Mouse (Mus musculus) Patski (cell line): Measurements from ENCODE around the gene Dnajb13. TPM values are rescaled to one million over a fixed set of nuclear protein-coding genes. Genes with fewer than 3 reads are reported as not detected.

Experiments used
- ATAC-seq: fragments of 100-300 bp; one replicate; pipeline ENCODE4 v1.8.0; 2021
- CTCF ChIA-PET: fragments of 350-600 bp; sonication (Branson Sonifier 250); formaldehyde crosslinking; loops from one replicate; lab custom pipeline; 2022; ENCODE audit warnings: inconsistent platforms; lab: Charles Lee
- POLR2A ChIA-PET: fragments of 350-600 bp; sonication (Branson Sonifier 250); formaldehyde crosslinking; loops from one replicate; lab custom pipeline; 2022; ENCODE audit warnings: antibody characterized with exemption, inconsistent platforms; lab: Charles Lee
- DNase-seq: peaks from one replicate; pipeline ENCODE4 v3.0.0-alpha.2; 2011; ENCODE audit warnings: low read depth, low spot score
- H3K27me3 ChIP-seq: fragments of 371-371 bp; one replicate; pipeline ENCODE4 v1.5.1; 2021
- CTCF ChIP-seq: fragments of 100-300 bp; IDR thresholded peaks from one replicate; pipeline ENCODE4 v1.5.1; 2021
- in situ Hi-C: fragments of 300-500 bp; cut with MboI; formaldehyde crosslinking; loops from 3 replicates; pipeline ENCODE4 v1.11.1; 2018; ENCODE audit warnings: low pct_unique_long_range_greater_than_20kb, mixed read lengths
- polyA plus RNA-seq: library from polyadenylated mRNA; unstranded; gene quantifications from one replicate; pipeline ENCODE4 v1.2.3, GENCODE M21; 2021

The Dnajb13 gene
- polyA plus RNA-seq, 1 experiment from 2014 or later, result 0.05 TPM

DNA sequence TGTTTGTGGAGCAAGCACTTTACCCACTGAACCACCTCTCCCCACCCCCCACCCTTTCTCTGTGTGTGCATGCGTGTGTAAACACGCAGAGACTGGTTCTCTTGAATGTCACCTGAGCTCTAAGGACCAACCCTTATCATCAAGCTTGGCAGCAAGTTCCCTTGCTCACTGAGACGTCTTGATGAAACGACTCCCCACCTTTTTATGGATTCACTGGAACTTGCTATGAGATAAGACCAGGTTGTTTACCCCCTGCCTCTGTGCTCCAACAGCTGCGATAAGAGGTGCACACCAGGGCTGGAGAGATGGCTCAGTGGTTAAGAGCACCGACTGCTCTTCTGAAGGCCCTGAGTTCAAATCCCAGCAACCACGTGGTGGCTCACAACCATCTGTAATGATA, 5.4 kb upstream of the Dnajb13 start:
- no peak for TF ChIP-seq CTCF
- DNase-seq (no peak), ATAC-seq (no peak)
- peaks cover 3% of the 10 kb centered on the region for H3K27me3 ChIP-seq
- CTCF ChIA-PET, result interaction anchor here (0.8 to 1.7 kb wide), 14 partner anchors 10 to 167 kb away, joined by 3 to 16 read pairs (median 4); no protein-coding TSS in a partner anchor
- POLR2A ChIA-PET, result interaction anchor here (0.6 to 1.2 kb wide), 2 partner anchors 22 to 776 kb away, joined by 3 to 4 read pairs; no protein-coding TSS in a partner anchor
- in situ Hi-C loops, result loop anchor here (10.0 kb wide), 2 partner anchors 115 to 345 kb away; partner anchors contain the start of gene Relt

DNA sequence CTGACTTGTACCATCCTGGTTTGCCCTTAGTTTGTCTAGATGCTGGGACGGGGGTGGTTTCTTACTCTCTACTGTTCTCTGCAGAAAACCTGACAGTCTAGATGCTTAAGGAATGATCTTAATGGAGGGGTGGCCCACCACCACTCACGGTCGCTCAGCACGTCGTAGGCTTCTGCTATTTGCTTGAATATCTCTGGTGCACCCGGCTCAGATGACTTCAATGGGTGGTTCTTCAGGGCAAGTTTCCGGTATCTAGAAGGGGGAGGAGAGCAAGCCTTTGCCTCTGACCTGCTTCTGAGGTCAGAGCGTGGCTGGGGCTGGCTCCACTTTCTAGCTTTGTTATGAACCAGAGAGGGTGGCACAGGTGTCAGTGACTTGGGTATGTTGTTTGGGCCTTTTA, 3.2 kb downstream of the Dnajb13 start:
- POLR2A ChIA-PET, result no interaction called here
- TF ChIP-seq CTCF, result no peak
- H3K27me3 ChIP-seq, result peaks cover 4% of the 10 kb centered on the region
- DNase-seq (no peak), ATAC-seq (no peak)
- in situ Hi-C loops, result no loop called here
- CTCF ChIA-PET, result interaction anchor here (1.0 kb wide), 1 partner anchor 152 kb away, joined by 3 read pairs; no protein-coding TSS in a partner anchor

DNA sequence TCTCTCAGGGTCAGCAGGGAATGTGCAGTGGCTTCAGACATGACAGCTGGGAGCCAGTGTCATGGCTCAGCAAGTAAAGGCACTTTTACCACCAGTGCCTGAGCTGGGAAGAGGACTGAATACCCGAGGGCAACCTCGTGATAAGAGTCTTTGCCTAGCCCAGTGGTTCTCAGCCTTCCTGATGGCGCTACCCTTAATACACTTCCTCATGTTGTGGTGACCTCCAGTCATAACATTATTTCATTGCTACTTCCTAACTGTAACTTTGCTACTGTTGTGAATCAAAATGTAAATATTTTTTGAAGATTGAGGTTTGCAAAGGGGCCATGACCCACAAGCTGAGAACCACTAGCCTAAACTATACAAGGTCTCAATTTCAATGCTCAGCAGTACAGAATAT, 6.1 kb downstream of the Dnajb13 start:
- CTCF ChIA-PET, result no interaction called here

DNA sequence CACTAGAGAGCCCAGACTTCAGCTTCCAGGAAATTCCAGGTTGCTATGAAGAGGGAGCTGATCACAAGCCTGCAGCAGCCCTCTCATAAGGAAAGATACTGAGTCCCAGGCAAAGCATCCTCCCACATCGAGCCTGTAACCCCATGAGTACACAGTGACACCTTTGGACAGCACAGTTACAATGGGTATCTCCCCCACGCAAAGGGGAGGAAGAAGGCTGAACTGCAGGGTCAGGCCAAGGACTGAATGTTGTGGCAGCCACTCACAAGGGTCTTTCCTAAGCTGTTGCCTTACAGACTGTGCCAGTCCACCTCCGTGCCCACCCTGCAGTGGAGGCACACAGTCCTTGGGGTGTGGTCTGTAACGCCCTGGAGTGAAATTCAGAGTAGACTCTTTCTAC, 8.3 kb downstream of the Dnajb13 start:
- no peak for TF ChIP-seq CTCF
- no peaks in the 10 kb centered on the region for H3K27me3 ChIP-seq
- DNase-seq (no peak), ATAC-seq (no peak)
- CTCF ChIA-PET, result interaction anchor here (1.0 kb wide), 1 partner anchor 12 kb away, joined by 3 read pairs; no protein-coding TSS in a partner anchor
- POLR2A ChIA-PET, result interaction anchor here (0.7 kb wide), 2 partner anchors 22 to 78 kb away, joined by 3 read pairs; no protein-coding TSS in a partner anchor
- in situ Hi-C loops, result no loop called here

More for the DNA sequence above, 6.1 kb downstream of the Dnajb13 start:
- in situ Hi-C loops, result no loop called here
- H3K27me3 ChIP-seq, result peaks cover 4% of the 10 kb centered on the region
- TF ChIP-seq CTCF, result no peak
- ATAC-seq, result no peak
- POLR2A ChIA-PET, result no interaction called here
- DNase-seq, result no peak

GRCm38 (mm10) chr7:100504740-100505487, 9.8 kb downstream of the Dnajb13 start:
- TF ChIP-seq CTCF, result no peak
- no peak for ATAC-seq
- CTCF ChIA-PET, result no interaction called here
- in situ Hi-C loops, result no loop called here
- POLR2A ChIA-PET, result no interaction called here
- DNase-seq, result no peak
- H3K27me3 ChIP-seq, result no peaks in the 10 kb centered on the region

DNA sequence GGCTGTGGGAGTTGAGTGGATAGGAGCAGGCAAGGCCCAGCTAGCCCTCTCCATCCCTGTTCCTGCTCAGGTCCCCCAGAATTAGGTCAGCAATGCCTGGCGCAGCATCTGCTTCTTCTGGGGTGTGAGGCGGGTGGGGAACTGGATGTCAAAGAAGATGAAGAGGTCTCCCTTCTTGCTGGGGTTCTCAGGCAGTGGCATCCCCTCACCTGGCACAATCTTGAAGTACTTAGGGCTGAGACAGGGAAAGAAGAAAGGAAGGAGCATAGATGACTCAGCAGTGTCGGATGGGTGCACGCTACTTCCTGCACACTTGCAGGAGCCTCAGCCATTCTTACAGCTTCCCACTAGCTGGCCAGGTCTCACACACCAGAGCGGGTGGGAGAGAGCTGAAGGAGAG, 11.7 kb downstream of the Dnajb13 start:
- H3K27me3 ChIP-seq, result no peaks in the 10 kb centered on the region
- no peak for DNase-seq
- CTCF ChIA-PET, result no interaction called here
- no peak for ATAC-seq
- TF ChIP-seq CTCF, result no peak
- in situ Hi-C loops, result no loop called here
- POLR2A ChIA-PET, result no interaction called here

DNA sequence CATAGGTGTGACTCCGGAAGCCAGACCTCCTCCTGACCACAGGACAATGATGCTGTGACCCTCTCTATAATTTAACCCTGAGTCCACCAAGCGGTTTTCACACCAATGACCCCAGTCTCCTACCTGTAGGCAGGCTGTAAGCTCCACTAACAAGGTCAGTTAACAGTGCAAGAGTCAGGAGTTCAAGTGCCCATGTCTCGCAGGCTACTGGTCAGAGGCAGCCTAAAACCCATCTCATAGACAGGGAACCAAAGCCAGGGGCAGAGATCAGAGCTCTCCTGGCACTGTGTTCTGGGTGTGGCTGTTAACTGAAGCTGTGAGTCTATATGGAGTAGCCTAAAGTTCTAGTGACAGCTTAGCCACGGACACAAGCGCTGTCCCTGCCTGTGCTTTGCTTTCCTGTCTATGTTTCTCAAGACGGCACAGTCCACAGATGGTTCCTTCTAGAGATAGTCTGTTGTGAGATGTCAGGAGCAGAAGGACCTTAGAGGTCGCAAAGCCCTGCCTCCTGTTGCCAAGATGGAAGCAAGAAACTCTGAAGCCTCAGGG, 12.3 kb downstream of the Dnajb13 start:
- in situ Hi-C loops, result no loop called here
- CTCF ChIA-PET, result interaction anchor here (0.9 kb wide), 1 partner anchor 17 kb away, joined by 3 read pairs; no protein-coding TSS in a partner anchor
- no peaks in the 10 kb centered on the region for H3K27me3 ChIP-seq
- TF ChIP-seq CTCF, result no peak
- POLR2A ChIA-PET, result no interaction called here
- no peak for ATAC-seq
- DNase-seq, result no peak

GRCm38 (mm10) chr7:100501844-100502373, 12.9 kb downstream of the Dnajb13 start:
- in situ Hi-C loops, result no loop called here
- no peak for DNase-seq
- POLR2A ChIA-PET, result interaction anchor here (0.5 kb wide), 1 partner anchor 14 kb away, joined by 3 read pairs; no protein-coding TSS in a partner anchor
- CTCF ChIA-PET, result interaction anchor here (0.9 kb wide), 1 partner anchor 18 kb away, joined by 3 read pairs; no protein-coding TSS in a partner anchor
- no peak for ATAC-seq
- no peak for TF ChIP-seq CTCF
- no peaks in the 10 kb centered on the region for H3K27me3 ChIP-seq

DNA sequence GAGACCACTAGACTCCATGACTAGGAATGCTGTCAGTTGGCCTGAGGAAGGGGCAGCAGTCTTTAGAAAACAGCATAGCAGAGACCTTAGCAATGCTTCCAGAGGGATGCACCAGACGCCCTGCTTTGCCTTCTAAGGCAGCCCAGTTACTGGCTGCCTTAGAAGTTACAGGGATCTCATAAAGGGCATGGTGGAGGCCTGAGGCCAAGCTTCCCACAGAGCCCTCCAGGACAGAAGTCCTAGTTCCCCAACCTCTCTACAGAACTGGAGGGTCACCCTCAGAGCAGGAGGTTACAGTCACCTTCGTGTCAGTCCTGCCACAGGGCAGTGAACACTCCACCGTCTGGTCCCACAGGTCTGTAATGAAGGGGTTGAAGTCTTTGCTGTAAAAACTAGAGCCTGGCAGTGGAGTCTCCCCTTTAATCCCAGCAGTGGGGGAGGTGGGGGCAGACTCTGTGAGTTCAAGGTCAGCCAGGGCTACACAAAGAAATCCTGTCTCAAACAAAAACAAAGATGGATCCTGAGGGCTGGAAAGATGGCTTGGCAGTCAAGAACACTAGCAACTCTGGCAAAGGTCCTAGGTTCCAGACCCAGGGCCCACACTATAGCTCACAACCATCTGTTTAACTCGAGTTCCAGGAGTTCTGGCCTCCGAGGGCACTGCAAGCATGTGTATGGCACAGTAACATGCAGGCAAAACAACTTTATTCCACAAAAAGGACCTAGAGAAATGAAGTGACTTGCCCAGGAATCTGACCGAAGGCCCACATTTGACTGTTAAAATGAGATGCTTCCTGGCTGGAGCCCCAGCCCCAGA, 13.5 kb downstream of the Dnajb13 start:
- no peaks in the 10 kb centered on the region for H3K27me3 ChIP-seq
- ATAC-seq (no peak), DNase-seq (no peak)
- CTCF ChIA-PET, result no interaction called here
- in situ Hi-C loops, result no loop called here
- TF ChIP-seq CTCF, result no peak
- POLR2A ChIA-PET, result interaction anchor here (0.5 kb wide), 1 partner anchor 14 kb away, joined by 3 read pairs; no protein-coding TSS in a partner anchor

GRCm38 (mm10) chr7:100500276-100500977, 14.3 kb downstream of the Dnajb13 start:
- no peak for ATAC-seq
- TF ChIP-seq CTCF, result no peak
- ChIA-PET CTCF (no interaction called here), POLR2A (interaction anchor here (1.1 kb wide), 1 partner anchor 10 kb away, joined by 3 read pairs; no protein-coding TSS in a partner anchor)
- no peak for DNase-seq
- no peaks in the 10 kb centered on the region for H3K27me3 ChIP-seq
- in situ Hi-C loops, result no loop called here
